Mouse (Mus musculus): ENCODE measurements around the gene 6330403K07Rik.

GRCm38 (mm10) chr11:71019201-71020068 lies 13.9 kb downstream of the 6330403K07Rik start, which contains the start of the genes Mis12 and Derl2:
- TF ChIP-seq CTCF (IDR thresholded peaks at IDR 0.05; ENCODE audit: borderline replicate concordance, insufficient read depth, low read depth, low read length) (no peak), POLR2A (IDR thresholded peaks at IDR 0.05; ENCODE audit: borderline replicate concordance, insufficient read depth, low read length) (peak; percentile 69; the same call in 1 of the 2 replicates)

Data from cerebellum, adult 2 months (tissue).